Mouse (Mus musculus): ENCODE results near the gene Prr22. TPM values are rescaled to one million over a fixed set of nuclear protein-coding genes. Genes with fewer than 3 reads are reported as not detected.

The Prr22 gene
- polyA plus RNA-seq (2015; fragmentation: Nextera tagmentation; extraction: Ambion mirVana): 0.17 and 0.46 TPM in 2 replicates

GRCm38 (mm10) chr17:56769950-56770349 lies at the start of gene Prr22:
TSS of gene Prr22 (plus strand) at chr17:56770250.

GRCm38 (mm10) chr17:56757416-56758123 lies 12.5 kb upstream of the Prr22 start, which contains the start of gene Nrtn:
TSS of gene Nrtn (minus strand) at chr17:56757530.

GRCm38 (mm10) chr17:56764474-56765354 lies 5.3 kb upstream of the Prr22 start, which contains the start of gene Dus3l:
TSS of gene Dus3l (plus strand) at chr17:56764757.

Other genes starting within 250 kb of the Prr22 start
- not detected in 2 replicates for gene Gm20219, start 215.9 kb upstream of the Prr22 start, polyA plus RNA-seq (2015; fragmentation: Nextera tagmentation; extraction: Ambion mirVana)
- gene Safb2, start 185.7 kb upstream of the Prr22 start, polyA plus RNA-seq (2015; fragmentation: Nextera tagmentation; extraction: Ambion mirVana): 29.1 and 47.8 TPM in 2 replicates
- gene Safb, start 185.4 kb upstream of the Prr22 start, polyA plus RNA-seq (2015; fragmentation: Nextera tagmentation; extraction: Ambion mirVana): 37.7 and 44.7 TPM in 2 replicates
- 641 and 952 TPM in 2 replicates for gene 2410015M20Rik, start 160.5 kb upstream of the Prr22 start, polyA plus RNA-seq (2015; fragmentation: Nextera tagmentation; extraction: Ambion mirVana)
- gene Rpl36, start 156.8 kb upstream of the Prr22 start, polyA plus RNA-seq (2015; fragmentation: Nextera tagmentation; extraction: Ambion mirVana): 2,312 and 3,349 TPM in 2 replicates
- gene Lonp1, start 143.4 kb upstream of the Prr22 start, polyA plus RNA-seq (2015; fragmentation: Nextera tagmentation; extraction: Ambion mirVana): 66.1 and 166 TPM in 2 replicates
- gene Catsperd, start 142.1 kb upstream of the Prr22 start, polyA plus RNA-seq (2015; fragmentation: Nextera tagmentation; extraction: Ambion mirVana): 0.98 and 2.5 TPM in 2 replicates
- 37.1 and 48.7 TPM in 2 replicates for gene Ranbp3, start 97.0 kb upstream of the Prr22 start, polyA plus RNA-seq (2015; fragmentation: Nextera tagmentation; extraction: Ambion mirVana)
- gene Ndufa11, start 52.5 kb upstream of the Prr22 start, polyA plus RNA-seq (2015; fragmentation: Nextera tagmentation; extraction: Ambion mirVana): 563 and 594 TPM in 2 replicates
- gene Vmac, start 52.2 kb upstream of the Prr22 start, polyA plus RNA-seq (2015; fragmentation: Nextera tagmentation; extraction: Ambion mirVana): 19.4 and 35.9 TPM in 2 replicates
- 14.4 and 16.2 TPM in 2 replicates for gene Nrtn, start 12.7 kb upstream of the Prr22 start, polyA plus RNA-seq (2015; fragmentation: Nextera tagmentation; extraction: Ambion mirVana)
- gene Dus3l, start 5.5 kb upstream of the Prr22 start, polyA plus RNA-seq (2015; fragmentation: Nextera tagmentation; extraction: Ambion mirVana): 26.3 and 33.9 TPM in 2 replicates
- gene Rfx2, start 60.8 kb downstream of the Prr22 start, polyA plus RNA-seq (2015; fragmentation: Nextera tagmentation; extraction: Ambion mirVana): 2.0 and 3.3 TPM in 2 replicates
- not detected in 2 replicates for gene Acsbg2, start 104.2 kb downstream of the Prr22 start, polyA plus RNA-seq (2015; fragmentation: Nextera tagmentation; extraction: Ambion mirVana)
- 0.19 and 0.26 TPM in 2 replicates for gene 1700061G19Rik, start 105.2 kb downstream of the Prr22 start, polyA plus RNA-seq (2015; fragmentation: Nextera tagmentation; extraction: Ambion mirVana)
- gene Mllt1, start 165.2 kb downstream of the Prr22 start, polyA plus RNA-seq (2015; fragmentation: Nextera tagmentation; extraction: Ambion mirVana): 13.6 and 14.1 TPM in 2 replicates
- gene Acer1, start 211.9 kb downstream of the Prr22 start, polyA plus RNA-seq (2015; fragmentation: Nextera tagmentation; extraction: Ambion mirVana): not detected in 2 replicates
- gene Clpp, start 220.1 kb downstream of the Prr22 start, polyA plus RNA-seq (2015; fragmentation: Nextera tagmentation; extraction: Ambion mirVana): 117 and 163 TPM in 2 replicates
- 112 TPM in 2 replicates for gene Alkbh7, start 227.1 kb downstream of the Prr22 start, polyA plus RNA-seq (2015; fragmentation: Nextera tagmentation; extraction: Ambion mirVana)
- 4.4 and 7.9 TPM in 2 replicates for gene Pspn, start 229.8 kb downstream of the Prr22 start, polyA plus RNA-seq (2015; fragmentation: Nextera tagmentation; extraction: Ambion mirVana)
- gene Gtf2f1, start 241.0 kb downstream of the Prr22 start, polyA plus RNA-seq (2015; fragmentation: Nextera tagmentation; extraction: Ambion mirVana): 29.7 and 47.9 TPM in 2 replicates
- gene Gm17949, start 241.2 kb downstream of the Prr22 start, polyA plus RNA-seq (2015; fragmentation: Nextera tagmentation; extraction: Ambion mirVana): 0.35 and 0.37 TPM in 2 replicates

Data from adrenal gland, postnatal 0 days (tissue).